In the genomic region with DNA sequence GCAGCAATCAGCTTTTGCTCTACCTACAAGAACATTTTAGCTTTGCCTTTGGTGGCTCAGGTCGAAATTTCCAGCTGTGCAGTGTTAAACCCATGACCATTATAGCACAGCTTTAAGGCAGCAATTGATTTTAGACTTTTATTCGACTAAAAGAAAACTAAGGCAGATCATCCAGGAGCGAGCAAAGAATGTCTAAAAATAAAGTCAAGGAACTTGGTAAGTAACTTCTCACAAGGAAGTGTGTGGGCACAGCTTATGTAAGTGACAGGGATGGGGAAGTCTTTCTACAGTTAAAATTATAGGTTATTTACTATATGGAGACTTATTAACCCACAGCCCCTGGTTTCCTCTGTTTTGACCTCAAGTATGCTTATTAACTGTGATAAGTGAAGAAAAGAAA, we compare ENCODE assay signal across 17 mouse cellular contexts.
"Had no signal": no experiment of that assay in that cellular context is flagged by ENCODE, and none has a peak within 500 bp of the region (broad histone marks: within the 10 kb centered on the region; RNA-seq: fewer than 3 reads in every experiment).

No protein-coding gene starts in this region.

- H3K4me3 ChIP-seq: intestine, embryonic 15.5 days; layer of hippocampus, adult 2 months; limb, embryonic 10.5 days; liver, embryonic 15.5 days; midbrain, embryonic 10.5 days; myocyte; neural tube, embryonic 15.5 days had no signal

- H3K9me3 ChIP-seq: intestine, embryonic 15.5 days; limb, embryonic 10.5 days; liver, embryonic 15.5 days; midbrain, embryonic 10.5 days; neural tube, embryonic 15.5 days had no signal

- H3K36me3 ChIP-seq: intestine, embryonic 15.5 days; limb, embryonic 10.5 days; liver, embryonic 15.5 days; midbrain, embryonic 10.5 days; neural tube, embryonic 15.5 days had no signal

- ATAC-seq: intestine, embryonic 15.5 days; lung, postnatal 0 days had no signal

- DNase-seq: kidney, adult 18-20 months; kidney, postnatal 10 days; kidney, postnatal 4 days; lung, adult 2 months; lung, postnatal 36 days; midbrain, embryonic 14.5 days; thymus, adult 18-20 months; thymus, postnatal 14 days had no signal

- H3K27me3 ChIP-seq: intestine, embryonic 15.5 days; liver, embryonic 15.5 days; neural tube, embryonic 15.5 days had no signal

- H3K4me1 ChIP-seq: intestine, embryonic 15.5 days; limb, embryonic 10.5 days; liver, embryonic 15.5 days; midbrain, embryonic 10.5 days; neural tube, embryonic 15.5 days had no signal

- H3K27ac ChIP-seq: intestine, embryonic 15.5 days; layer of hippocampus, adult 2 months; limb, embryonic 10.5 days; liver, embryonic 15.5 days; midbrain, embryonic 10.5 days; neural tube, embryonic 15.5 days; stomach, postnatal 0 days had no signal
